Mouse (Mus musculus) layer of hippocampus, postnatal 25 days (tissue): ENCODE results near the gene Csn1s1. TPM values are rescaled to one million over a fixed set of nuclear protein-coding genes. Genes with fewer than 3 reads are reported as not detected.

ENCODE experiments used
- DNase-seq, 2 experiments: peaks; one replicate each; pipeline ENCODE4 v3.0.0; 2022; ENCODE audit warnings: mixed read lengths in 2 of 2, low spot score in 1 of 2; ENCODE audit errors: extremely low spot score in 1 of 2
- total RNA-seq, 2 experiments: library from RNA; stranded (reverse); gene quantifications; 2 replicates each; pipeline ENCODE4 v1.2.3; 2021

The Csn1s1 gene
- not detected for total RNA-seq

DNA sequence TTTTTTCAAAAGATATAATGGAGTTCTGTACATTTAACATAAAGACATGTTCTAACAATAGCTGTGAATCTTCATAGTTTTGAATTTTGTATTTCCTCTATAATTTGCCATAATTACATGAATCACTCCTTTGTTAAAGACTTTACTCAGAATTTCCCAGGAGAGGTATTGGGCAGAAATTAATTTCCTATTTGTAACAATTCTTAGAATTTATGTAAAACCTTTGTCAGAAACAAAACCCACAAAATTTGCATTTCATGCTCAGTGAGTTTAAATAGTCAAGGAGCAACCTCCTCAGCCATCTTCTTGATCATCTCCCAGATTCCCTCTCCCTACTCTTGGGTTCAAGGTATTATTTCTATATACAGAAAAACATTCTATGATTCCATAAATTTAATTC lies at the start of gene Csn1s1:
Csn1s1 (plus strand) TSS at position 301 of the 400 bp plus-strand sequence.
- DNase-seq, result no peak

DNA sequence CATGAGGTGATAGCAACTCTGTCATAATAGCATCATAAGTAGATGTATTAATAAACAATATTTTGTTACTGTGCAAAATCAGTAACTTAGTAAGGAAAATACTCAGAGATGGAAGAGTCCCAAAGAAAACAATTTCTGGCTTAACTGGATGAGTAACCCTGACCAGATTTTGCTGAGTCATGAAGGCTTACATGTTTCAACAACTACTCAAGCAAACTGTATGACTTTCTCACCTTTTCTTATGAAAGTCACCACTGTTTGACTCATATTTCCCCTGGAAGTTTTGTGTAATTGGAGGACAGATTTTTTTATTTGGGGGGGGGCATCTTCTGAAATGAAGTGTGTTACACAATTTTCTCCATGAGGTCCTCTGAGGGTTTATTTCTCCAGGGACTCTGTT lies 43.3 kb upstream of the Csn1s1 start:
- DNase-seq, result no peak

DNA sequence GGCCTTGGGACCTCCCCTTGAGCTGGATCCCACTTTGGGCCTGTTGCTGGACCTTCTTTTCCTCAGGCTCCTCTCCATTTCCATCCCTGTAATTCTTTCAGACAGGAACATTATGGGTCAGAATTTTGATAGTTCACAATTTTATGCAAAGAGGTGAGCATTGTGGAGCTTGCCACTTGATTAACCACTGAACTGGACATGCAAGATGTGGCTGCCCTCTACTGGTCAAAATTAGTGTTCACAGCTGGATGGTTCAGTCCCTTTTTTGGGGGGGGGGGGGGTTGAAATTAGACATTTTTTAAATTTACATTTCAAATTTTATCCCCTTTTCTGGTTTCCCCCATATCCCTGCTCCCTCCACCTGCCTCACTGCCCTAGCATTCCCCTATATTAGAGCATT lies 23.2 kb upstream of the Csn1s1 start:
- DNase-seq, result peak in 1 of 2 experiments; percentile 18

DNA sequence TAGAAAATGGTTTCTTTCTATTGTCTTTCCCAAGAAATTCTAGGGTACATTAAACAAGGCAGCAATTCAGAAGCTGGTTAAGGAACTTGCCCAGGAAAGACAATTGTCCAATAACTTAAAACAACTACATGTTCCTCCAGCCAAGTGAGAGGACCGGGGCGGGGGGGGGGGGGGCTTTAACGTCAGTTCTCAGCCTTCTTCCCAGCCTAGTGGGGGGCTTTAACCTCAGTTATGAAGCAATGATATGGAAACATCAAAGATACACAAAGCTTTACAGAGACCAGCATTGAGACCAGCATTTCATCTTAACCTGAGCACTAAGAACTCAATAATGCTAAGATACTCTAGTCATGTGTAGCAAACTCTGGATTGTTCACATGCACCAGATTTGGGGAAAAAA lies 33.5 kb downstream of the Csn1s1 start, which contains the start of gene Csn2:
Csn2 (minus strand) TSS at position 101 of the 400 bp plus-strand sequence.
- no peak for DNase-seq

DNA sequence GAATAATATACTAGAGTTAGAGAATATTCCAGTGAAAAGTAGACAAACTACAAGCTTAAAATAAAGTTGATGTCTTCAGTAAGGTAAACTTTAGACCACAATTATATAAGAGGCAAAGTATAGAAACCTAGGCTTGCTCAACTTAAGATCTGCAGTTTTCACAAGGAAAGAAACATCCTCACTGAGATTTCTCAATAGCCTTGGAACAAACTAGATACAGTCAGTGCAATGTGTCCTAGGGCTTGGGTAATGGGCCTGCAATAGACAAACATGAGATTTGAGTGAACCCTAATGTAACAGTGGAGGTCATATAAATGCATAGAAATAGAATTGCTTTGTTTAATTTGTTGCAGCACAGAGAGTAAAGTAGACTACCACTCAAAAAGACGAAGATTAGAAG lies 39.9 kb downstream of the Csn1s1 start:
- DNase-seq, result no peak

Other genes with a start within 250 kb of the Csn1s1 start
- not detected for gene Ugt2b38, start 242.0 kb upstream of the Csn1s1 start, total RNA-seq
- gene Ugt2a2, start 183.9 kb upstream of the Csn1s1 start, total RNA-seq, result not detected
- not detected for gene Gm43638, start 179.4 kb upstream of the Csn1s1 start, total RNA-seq
- not detected for gene Ugt2a1, start 175.3 kb upstream of the Csn1s1 start, total RNA-seq
- gene Sult1b1, start 128.0 kb upstream of the Csn1s1 start, total RNA-seq, result not detected
- gene Sult1d1, start 97.2 kb upstream of the Csn1s1 start, total RNA-seq, result not detected
- gene Sult1e1, start 74.6 kb upstream of the Csn1s1 start, total RNA-seq, result not detected
- not detected for gene Csn2, start 33.4 kb downstream of the Csn1s1 start, total RNA-seq
- not detected for gene Csn1s2a, start 108.4 kb downstream of the Csn1s1 start, total RNA-seq
- gene Csn1s2b, start 141.9 kb downstream of the Csn1s1 start, total RNA-seq, result not detected
- gene Prr27, start 159.5 kb downstream of the Csn1s1 start, total RNA-seq, result not detected
- gene Odam, start 218.8 kb downstream of the Csn1s1 start, total RNA-seq, result not detected